Mouse (Mus musculus) kidney, embryonic 15.5 days (tissue): ENCODE measurements at regions not wholly inside any gene's neighbourhood (a gene's known extent, or its start where the extent isn't known, plus 50 kb on each side); places are given as distances from the start of the nearest gene placed in this dataset.
A peak's percentile ranks its signal among the peaks of the same experiment; 100 is the strongest.

Experiments used
- ATAC-seq: fragments of 200-750 bp; cut with Nextera tagmentation; replicated peaks from 2 replicates; pipeline ENCODE4 v1.8.0; 2017; ENCODE audit warnings: moderate TSS enrichment; ENCODE audit not compliant: low FRiP score
- H3K27ac ChIP-seq: fragments of 300-500 bp; sonication (generic); 2 replicates; pipeline ENCODE4 v1.5.1; 2015; ENCODE audit warnings: mild to moderate bottlenecking, inconsistent platforms
- H3K27me3 ChIP-seq: fragments of 300-500 bp; sonication (generic); 2 replicates; pipeline ENCODE4 v1.6.1; 2015; ENCODE audit warnings: inconsistent platforms
- H3K36me3 ChIP-seq: fragments of 300-500 bp; sonication (generic); 2 replicates; pipeline ENCODE4 v1.6.1; 2015; ENCODE audit warnings: inconsistent platforms
- H3K4me1 ChIP-seq: fragments of 300-500 bp; sonication (generic); 2 replicates; pipeline ENCODE4 v1.6.1; 2015; ENCODE audit warnings: inconsistent platforms
- H3K4me2 ChIP-seq: fragments of 300-500 bp; sonication (generic); 2 replicates; pipeline ENCODE4 v1.6.1; 2015; ENCODE audit warnings: moderate library complexity, mild to moderate bottlenecking, inconsistent platforms
- H3K4me3 ChIP-seq: fragments of 300-500 bp; sonication (generic); replicated peaks from 2 replicates; pipeline ENCODE4 v1.5.1; 2015; ENCODE audit warnings: mild to moderate bottlenecking, inconsistent platforms
- H3K9ac ChIP-seq: fragments of 300-500 bp; sonication (generic); 2 replicates; pipeline ENCODE4 v1.6.1; 2015; ENCODE audit warnings: mild to moderate bottlenecking, inconsistent platforms
- H3K9me3 ChIP-seq: fragments of 300-500 bp; sonication (generic); replicated peaks from 2 replicates; pipeline ENCODE4 v1.6.1; 2016; ENCODE audit warnings: inconsistent platforms
- WGBS: fragments of 180-500 bp; shearing (Covaris S2); methylation state at CpG from one replicate; pipeline ENCODE4 v1.1.7; 2015; ENCODE audit warnings: mixed read lengths; 5-methylcytosine and 5-hydroxymethylcytosine counted together

- Histone ChIP-seq H3K27ac (no peak overlapping the region), H3K9ac (no peak overlapping the region), H3K9me3 (no peaks in the 10 kb centered on the region), H3K4me1 (no peaks in the 10 kb centered on the region), H3K27me3 (no peaks in the 10 kb centered on the region), H3K4me3 (no peak overlapping the region), H3K4me2 (no peak overlapping the region), H3K36me3 (no peaks in the 10 kb centered on the region)
- 74% methylated on average over 3 of the region's 3 CpGs for WGBS
- no peak for ATAC-seq
These were observed 144.8 kb downstream of the Mdfic start for GRCm38 (mm10) chr6:15865271-15865670.

GRCm38 (mm10) chr6:15882288-15882903 lies 161.9 kb downstream of the Mdfic start:
- Histone ChIP-seq H3K9me3 (no peaks in the 10 kb centered on the region), H3K36me3 (no peaks in the 10 kb centered on the region), H3K4me2 (no peak overlapping the region), H3K4me1 (no peaks in the 10 kb centered on the region), H3K9ac (no peak overlapping the region), H3K27me3 (no peaks in the 10 kb centered on the region), H3K27ac (no peak overlapping the region), H3K4me3 (no peak overlapping the region)
- no peak for ATAC-seq
- 83% methylated on average over 5 of the region's 5 CpGs for WGBS

- H3K36me3 ChIP-seq = no peaks in the 10 kb centered on the region
- no peak overlapping the region for H3K27ac ChIP-seq
- no peak overlapping the region for H3K9ac ChIP-seq
- no peak overlapping the region for H3K4me2 ChIP-seq
- H3K4me3 ChIP-seq = no peak overlapping the region
- H3K27me3 ChIP-seq = no peaks in the 10 kb centered on the region
- WGBS = 79% methylated on average over 5 of the region's 5 CpGs
- H3K9me3 ChIP-seq = no peaks in the 10 kb centered on the region
- no peak for ATAC-seq
- no peaks in the 10 kb centered on the region for H3K4me1 ChIP-seq
These were observed 172.6 kb downstream of the Mdfic start for GRCm38 (mm10) chr6:15893066-15893465.

- no peak overlapping the region for H3K4me2 ChIP-seq
- no peak overlapping the region for H3K4me3 ChIP-seq
- H3K9me3 ChIP-seq = no peaks in the 10 kb centered on the region
- H3K27me3 ChIP-seq = no peaks in the 10 kb centered on the region
- no peak overlapping the region for H3K27ac ChIP-seq
- no peak overlapping the region for H3K9ac ChIP-seq
- no peaks in the 10 kb centered on the region for H3K4me1 ChIP-seq
- no peak for ATAC-seq
- H3K36me3 ChIP-seq = no peaks in the 10 kb centered on the region
These were observed 180.0 kb downstream of the Mdfic start for GRCm38 (mm10) chr6:15900495-15900894.

- no peaks in the 10 kb centered on the region for H3K27me3 ChIP-seq
- no peaks in the 10 kb centered on the region for H3K9me3 ChIP-seq
- H3K4me3 ChIP-seq = no peak overlapping the region
- no peak overlapping the region for H3K9ac ChIP-seq
- WGBS = 71% methylated on average over 2 of the region's 2 CpGs
- H3K4me2 ChIP-seq = no peak overlapping the region
- no peaks in the 10 kb centered on the region for H3K36me3 ChIP-seq
- H3K4me1 ChIP-seq = no peaks in the 10 kb centered on the region
- ATAC-seq = no peak
- no peak overlapping the region for H3K27ac ChIP-seq
These were observed 182.3 kb downstream of the Mdfic start for GRCm38 (mm10) chr6:15902665-15903274.

GRCm38 (mm10) chr6:15910420-15911167 lies 190.1 kb downstream of the Mdfic start:
- Histone ChIP-seq H3K36me3 (no peaks in the 10 kb centered on the region), H3K27ac (no peak overlapping the region), H3K9me3 (no peaks in the 10 kb centered on the region), H3K4me1 (no peaks in the 10 kb centered on the region), H3K9ac (no peak overlapping the region), H3K27me3 (no peaks in the 10 kb centered on the region), H3K4me2 (no peak overlapping the region), H3K4me3 (no peak overlapping the region)
- 60% methylated on average over 1 of the region's 1 CpGs for WGBS
- 0 out of 2 replicates have a peak, but pooled peaks have one; percentile 25 for ATAC-seq

- no peaks in the 10 kb centered on the region for H3K4me1 ChIP-seq
- no peaks in the 10 kb centered on the region for H3K27me3 ChIP-seq
- no peak for ATAC-seq
- 75% methylated on average over 2 of the region's 2 CpGs for WGBS
- H3K9ac ChIP-seq = no peak overlapping the region
- no peaks in the 10 kb centered on the region for H3K9me3 ChIP-seq
- no peaks in the 10 kb centered on the region for H3K36me3 ChIP-seq
- H3K27ac ChIP-seq = no peak overlapping the region
- H3K4me2 ChIP-seq = no peak overlapping the region
- no peak overlapping the region for H3K4me3 ChIP-seq
These were observed 209.2 kb downstream of the Mdfic start for GRCm38 (mm10) chr6:15929650-15930049.

GRCm38 (mm10) chr6:15950251-15950650 lies 229.8 kb downstream of the Mdfic start:
- WGBS = 89% methylated on average over 2 of the region's 2 CpGs
- Histone ChIP-seq H3K4me2 (no peak overlapping the region), H3K27me3 (no peaks in the 10 kb centered on the region), H3K9ac (no peak overlapping the region), H3K4me3 (no peak overlapping the region), H3K4me1 (no peaks in the 10 kb centered on the region), H3K36me3 (no peaks in the 10 kb centered on the region), H3K9me3 (no peaks in the 10 kb centered on the region), H3K27ac (no peak overlapping the region)
- no peak for ATAC-seq

- Histone ChIP-seq H3K4me3 (no peak overlapping the region), H3K4me2 (no peak overlapping the region), H3K9me3 (no peaks in the 10 kb centered on the region), H3K9ac (no peak overlapping the region), H3K36me3 (no peaks in the 10 kb centered on the region), H3K4me1 (no peaks in the 10 kb centered on the region), H3K27ac (no peak overlapping the region), H3K27me3 (no peaks in the 10 kb centered on the region)
- ATAC-seq = no peak
- 43% methylated on average over 5 of the region's 5 CpGs for WGBS
These were observed 266.9 kb downstream of the Mdfic start for GRCm38 (mm10) chr6:15987334-15987733.
